Comparison of ENCODE assay signal across 8 mouse cellular contexts in genomic region chr2:165112149-165112548, GRCm38 (mm10). TPM values are rescaled to one million over a fixed set of nuclear protein-coding genes. Genes with fewer than 3 reads are reported as not detected.
DNase-seq lines count a peak whose midpoint lies in the region; ATAC-seq and TF ChIP-seq lines count a peak whose summit lies in the region.
"Had no signal": no experiment of that assay in that cellular context is flagged by ENCODE, and none has a peak within 500 bp of the region (broad histone marks: within the 10 kb centered on the region; RNA-seq: fewer than 3 reads in every experiment).

No protein-coding gene starts in this region.

- no peak overlapping the region for H3K4me3 ChIP-seq in embryonic facial prominence, embryonic 14.5 days (ENCODE audit: low read depth, low read length)
- no peak overlapping the region for H3K4me3 ChIP-seq in heart, embryonic 14.5 days (ENCODE audit: control insufficient read depth in 1 of 2, insufficient read depth in 1 of 2, low read depth in 1 of 2, low read length in 2 of 2)
- H3K4me3 ChIP-seq in kidney, postnatal 0 days (replicated peaks; ENCODE audit: low read depth, low read length), result no peak overlapping the region
- H3K4me3 ChIP-seq in liver, embryonic 13.5 days (replicated peaks), result no peak overlapping the region
- H3K4me3 ChIP-seq: myocyte had no signal

- H3K9ac ChIP-seq in embryonic facial prominence, embryonic 14.5 days (ENCODE audit: low read depth, low read length), result no peak overlapping the region
- no peak overlapping the region for H3K9ac ChIP-seq in heart, embryonic 14.5 days (ENCODE audit: low read length)
- no peak overlapping the region for H3K9ac ChIP-seq in kidney, postnatal 0 days (ENCODE audit: low read depth, low read length)
- no peak overlapping the region for H3K9ac ChIP-seq in liver, embryonic 13.5 days

- no peak overlapping the region for H3K27ac ChIP-seq in embryonic facial prominence, embryonic 14.5 days (replicated peaks; ENCODE audit: low read depth, low read length)
- H3K27ac ChIP-seq in heart, embryonic 14.5 days (replicated peaks in 1 of 2; ENCODE audit: control insufficient read depth in 1 of 2, insufficient read depth in 1 of 2, low read depth in 2 of 2, low read length in 2 of 2), result no peak overlapping the region
- no peak overlapping the region for H3K27ac ChIP-seq in kidney, postnatal 0 days
- no peak overlapping the region for H3K27ac ChIP-seq in liver, embryonic 13.5 days

- H3K4me2 ChIP-seq in embryonic facial prominence, embryonic 14.5 days (ENCODE audit: low read depth, low read length), result peak overlapping the region; percentile 27; the same call in 1 of the 2 replicates
- H3K4me2 ChIP-seq in heart, embryonic 14.5 days (ENCODE audit: low read length), result peak overlapping the region; percentile 23; the same call in 1 of the 2 replicates
- no peak overlapping the region for H3K4me2 ChIP-seq in kidney, postnatal 0 days (ENCODE audit: low read length)
- no peak overlapping the region for H3K4me2 ChIP-seq in liver, embryonic 13.5 days

- peak; percentile 89 for DNase-seq in brain, embryonic 14.5 days (ENCODE audit: low read depth)
- DNase-seq in embryonic facial prominence, embryonic 14.5 days (ENCODE audit: low spot score), result peak; percentile 91
- DNase-seq in kidney, postnatal 0 days (ENCODE audit: low spot score), result peak; percentile 92
- peak; percentile 55 for DNase-seq in liver, embryonic 13.5 days
- DNase-seq in neural tube, embryonic 10.5 days (ENCODE audit: extremely low spot score, low spot score), result peak; percentile 84
- peak; percentile 91 for DNase-seq in splenic B cell, adult 2 months (ENCODE audit: low read depth, low spot score)

- TF ChIP-seq CTCF in brain, embryonic 14.5 days (IDR thresholded peaks at IDR 0.05; ENCODE audit: borderline replicate concordance, extremely low read depth, insufficient read depth, insufficient read length), result peak; percentile 81
- TF ChIP-seq CTCF in kidney, postnatal 0 days (IDR thresholded peaks at IDR 0.05; ENCODE audit: low read depth), result peak; percentile 81

- H3K27me3 ChIP-seq in embryonic facial prominence, embryonic 14.5 days (replicated peaks; ENCODE audit: control insufficient read depth, insufficient read depth, low read length), result peaks cover 96% of the 10 kb centered on the region
- H3K27me3 ChIP-seq in heart, embryonic 14.5 days (ENCODE audit: control insufficient read depth, insufficient read depth, low read length), result peaks cover 96% of the 10 kb centered on the region
- H3K27me3 ChIP-seq in kidney, postnatal 0 days (ENCODE audit: insufficient read depth, low read length), result peaks cover 76% of the 10 kb centered on the region
- peaks cover 95% of the 10 kb centered on the region for H3K27me3 ChIP-seq in liver, embryonic 13.5 days
- H3K27me3 ChIP-seq in splenic B cell, adult 2 months (ENCODE audit: control insufficient read depth, insufficient read depth, low read length, poor library complexity, severe bottlenecking), result no peaks in the 10 kb centered on the region

- no peaks in the 10 kb centered on the region for H3K36me3 ChIP-seq in embryonic facial prominence, embryonic 14.5 days (ENCODE audit: control insufficient read depth, insufficient read depth, low read length)
- H3K36me3 ChIP-seq in heart, embryonic 14.5 days (ENCODE audit: control insufficient read depth, insufficient read depth, low read length), result no peaks in the 10 kb centered on the region
- H3K36me3 ChIP-seq in kidney, postnatal 0 days (ENCODE audit: insufficient read depth, low read length), result no peaks in the 10 kb centered on the region
- H3K36me3 ChIP-seq in liver, embryonic 13.5 days, result no peaks in the 10 kb centered on the region
- H3K36me3 ChIP-seq in splenic B cell, adult 2 months (ENCODE audit: control insufficient read depth, insufficient read depth, low read length, poor library complexity, severe bottlenecking), result no peaks in the 10 kb centered on the region

- 3% methylated on average over 11 of the region's 54 CpGs for WGBS in embryonic facial prominence, embryonic 14.5 days
- WGBS in heart, embryonic 14.5 days, result under 1% methylated on average over 54 of the region's 54 CpGs
- 0% methylated on average over 52 of the region's 54 CpGs for WGBS in kidney, postnatal 0 days
- WGBS in liver, embryonic 13.5 days (ENCODE audit: insufficient replicate concordance), result 2% methylated on average over 48 of the region's 54 CpGs

- no peaks in the 10 kb centered on the region for H3K4me1 ChIP-seq in embryonic facial prominence, embryonic 14.5 days (ENCODE audit: control insufficient read depth, insufficient read depth, low read length)
- no peaks in the 10 kb centered on the region; a peak in 1 of 4 replicates for H3K4me1 ChIP-seq in heart, embryonic 14.5 days (ENCODE audit: control insufficient read depth in 2 of 2, insufficient read depth in 2 of 2, low read length in 2 of 2)
- H3K4me1 ChIP-seq in kidney, postnatal 0 days (replicated peaks; ENCODE audit: insufficient read depth, low read length), result no peaks in the 10 kb centered on the region
- H3K4me1 ChIP-seq in liver, embryonic 13.5 days (replicated peaks), result peaks cover 3% of the 10 kb centered on the region; the same call in 1 of the 2 replicates

- H3K9me3 ChIP-seq in embryonic facial prominence, embryonic 14.5 days (ENCODE audit: control insufficient read depth, low read length), result no peaks in the 10 kb centered on the region
- H3K9me3 ChIP-seq in heart, embryonic 14.5 days (ENCODE audit: control insufficient read depth, low read length), result no peaks in the 10 kb centered on the region
- H3K9me3 ChIP-seq in kidney, postnatal 0 days (replicated peaks; ENCODE audit: low read length), result no peaks in the 10 kb centered on the region
- no peaks in the 10 kb centered on the region for H3K9me3 ChIP-seq in liver, embryonic 13.5 days (replicated peaks)

- TF ChIP-seq POLR2A in brain, embryonic 14.5 days (IDR thresholded peaks at IDR 0.05; ENCODE audit: borderline replicate concordance, extremely low read depth, insufficient read depth, insufficient read length, poor library complexity, severe bottlenecking), result no peak

- peak; percentile 87 for ATAC-seq in embryonic facial prominence, embryonic 14.5 days (ENCODE audit: low read depth)
- ATAC-seq in heart, embryonic 14.5 days (ENCODE audit: insufficient number of reproducible peaks, insufficient read depth, low FRiP score, low read depth), result no peak
- peak; percentile 63 for ATAC-seq in kidney, postnatal 0 days (replicated peaks; ENCODE audit: low FRiP score, low read depth)
- peak; percentile 50; the same call in 1 of the 2 replicates for ATAC-seq in liver, embryonic 13.5 days (ENCODE audit: low read depth)

RNA-seq across cellular contexts. Expression of gene 1700025C18Rik, which starts 21.6 kb away (rescaled TPM):
- not detected in 2 replicates for polyA plus RNA-seq in brain, embryonic 14.5 days (2012; rRNA removed)
- not detected in 2 replicates for polyA plus RNA-seq in embryonic facial prominence, embryonic 14.5 days (2014; fragmentation: Nextera tagmentation; extraction: Ambion mirVana)
- polyA plus RNA-seq in heart, embryonic 14.5 days (2014; fragmentation: Nextera tagmentation; extraction: Ambion mirVana), result not detected in 2 replicates
- not detected in 2 replicates for polyA plus RNA-seq in kidney, postnatal 0 days (2015; fragmentation: Nextera tagmentation; extraction: Ambion mirVana)
- not detected in 2 replicates for polyA plus RNA-seq in liver, embryonic 13.5 days (2015; fragmentation: Nextera tagmentation; extraction: Ambion mirVana)
- polyA plus RNA-seq: myocyte had no signal

RNA-seq across cellular contexts. Expression of gene Cd40, which starts 56.7 kb away (rescaled TPM):
- polyA plus RNA-seq in brain, embryonic 14.5 days (2012; rRNA removed), result 8.4 and 8.7 TPM in 2 replicates
- 4.2 and 6.4 TPM in 2 replicates for polyA plus RNA-seq in embryonic facial prominence, embryonic 14.5 days (2014; fragmentation: Nextera tagmentation; extraction: Ambion mirVana)
- polyA plus RNA-seq in heart, embryonic 14.5 days (2014; fragmentation: Nextera tagmentation; extraction: Ambion mirVana), result 5.8 and 8.6 TPM in 2 replicates
- polyA plus RNA-seq in kidney, postnatal 0 days (2015; fragmentation: Nextera tagmentation; extraction: Ambion mirVana), result 13.5 and 16.7 TPM in 2 replicates
- 3.4 and 3.8 TPM in 2 replicates for polyA plus RNA-seq in liver, embryonic 13.5 days (2015; fragmentation: Nextera tagmentation; extraction: Ambion mirVana)

Comparison
In these comparisons a context has a peak if more than half of its experiments do, and no peak if none do; other contexts are left out.
1. H3K4me2 ChIP-seq: peak in embryonic facial prominence, embryonic 14.5 days (single experiment) and heart, embryonic 14.5 days (single experiment); none in kidney, postnatal 0 days (single experiment) and liver, embryonic 13.5 days (single experiment).
2. Peak in every context shown above with its lines, with median percentiles within 50 percentile points of each other: DNase-seq.